Mouse (Mus musculus) left cerebral cortex, postnatal 14 days (tissue): ENCODE data around the gene Nudt16l1. TPM values are rescaled to one million over a fixed set of nuclear protein-coding genes. Genes with fewer than 3 reads are reported as not detected.

Experiments used
- DNase-seq, 2 experiments: peaks; one replicate each; pipeline ENCODE4 v3.0.0; 2021 to 2022; ENCODE audit warnings: low spot score in 2 of 2, mixed read lengths in 1 of 2
- intact Hi-C: fragments of 180-260 bp; cut with DNase I; formaldehyde crosslinking; loops from one replicate; pipeline ENCODE4 v1.15.1; 2025
- total RNA-seq, 2 experiments: library from RNA; stranded (reverse); gene quantifications; 2 replicates each; pipeline ENCODE4 v1.2.3; 2021

The Nudt16l1 gene
- total RNA-seq, 2 experiments from 2014 or later: 66.7 to 70.3 TPM

- intact Hi-C loops: no loop called here
- no peak for DNase-seq
Measured at GRCm38 (mm10) chr16:4912907-4913782, 25.4 kb upstream of the Nudt16l1 start.

DNA sequence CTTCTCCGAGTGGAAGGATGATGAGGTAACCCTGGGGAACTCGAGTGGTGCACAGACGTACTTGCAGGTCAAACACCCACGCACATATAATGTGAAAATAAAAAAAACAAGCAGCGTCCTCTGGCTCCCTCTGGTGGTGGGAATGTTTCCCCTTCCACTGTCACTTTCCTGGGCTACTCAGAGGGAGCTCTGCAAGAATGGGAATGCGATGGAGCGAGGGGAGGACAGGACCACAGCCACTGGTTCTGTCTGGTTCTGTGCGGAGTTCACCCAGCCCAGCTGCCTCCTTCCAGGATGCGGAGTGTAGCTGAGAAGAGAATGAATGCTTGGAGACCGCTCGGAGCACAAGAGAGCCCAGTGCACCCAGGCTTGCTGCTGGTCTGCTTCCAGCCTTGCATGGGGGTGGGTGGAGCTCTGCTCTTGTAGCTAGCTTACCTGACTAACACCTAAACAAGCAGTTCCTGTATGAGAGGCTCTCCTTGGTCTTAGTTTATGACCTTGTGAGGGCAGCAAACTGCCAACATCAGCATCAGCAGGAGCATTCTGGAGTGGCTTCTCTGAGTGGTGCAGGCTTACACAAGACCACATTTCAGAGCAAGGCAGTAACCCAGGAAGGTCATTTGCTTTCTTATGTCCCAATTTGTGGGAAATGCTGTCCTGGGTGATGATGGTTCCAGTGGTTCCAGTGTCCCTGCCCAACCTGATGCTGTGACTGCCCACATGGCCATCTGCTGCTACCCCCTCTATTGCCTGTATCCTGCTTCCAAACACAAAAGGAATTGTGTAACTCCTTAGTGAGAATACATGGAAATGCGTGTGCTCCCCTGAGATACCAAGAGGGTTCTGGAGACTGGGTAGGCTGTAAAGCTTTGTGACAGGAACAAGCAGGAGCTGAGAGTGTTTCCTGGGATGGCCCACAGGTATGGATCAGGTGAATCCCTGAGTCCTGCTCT is 24.5 kb upstream of the Nudt16l1 start:
- DNase-seq: peak; percentile 87 to 96
- intact Hi-C loops: no loop called here

- intact Hi-C loops: loop anchor here (5.0 kb wide), 1 partner anchor 39 kb away; no protein-coding TSS in a partner anchor
- no peak for DNase-seq
Measured at GRCm38 (mm10) chr16:4915931-4916330, 22.6 kb upstream of the Nudt16l1 start.

DNA sequence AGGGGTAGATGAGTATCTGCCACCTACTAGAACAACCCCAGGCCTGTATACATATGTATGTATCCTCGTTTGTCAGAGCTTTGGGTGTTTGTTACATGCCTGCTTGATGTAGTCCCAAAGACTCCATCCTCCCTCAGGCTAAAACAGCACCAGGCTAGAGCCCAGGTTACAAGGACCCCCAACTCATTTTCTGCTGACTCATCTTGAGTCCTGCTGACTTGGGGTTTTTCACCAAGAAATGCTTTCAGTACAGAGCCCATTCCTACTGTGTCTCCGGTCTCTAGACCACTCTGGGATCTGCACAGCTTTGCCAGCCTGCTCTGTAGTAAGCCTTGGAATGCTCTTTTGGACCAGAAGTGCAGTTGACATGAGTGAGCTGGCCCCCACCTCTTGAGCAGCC is 22.0 kb upstream of the Nudt16l1 start:
- DNase-seq: no peak
- intact Hi-C loops: loop anchor here (5.0 kb wide), 1 partner anchor 39 kb away; no protein-coding TSS in a partner anchor

DNA sequence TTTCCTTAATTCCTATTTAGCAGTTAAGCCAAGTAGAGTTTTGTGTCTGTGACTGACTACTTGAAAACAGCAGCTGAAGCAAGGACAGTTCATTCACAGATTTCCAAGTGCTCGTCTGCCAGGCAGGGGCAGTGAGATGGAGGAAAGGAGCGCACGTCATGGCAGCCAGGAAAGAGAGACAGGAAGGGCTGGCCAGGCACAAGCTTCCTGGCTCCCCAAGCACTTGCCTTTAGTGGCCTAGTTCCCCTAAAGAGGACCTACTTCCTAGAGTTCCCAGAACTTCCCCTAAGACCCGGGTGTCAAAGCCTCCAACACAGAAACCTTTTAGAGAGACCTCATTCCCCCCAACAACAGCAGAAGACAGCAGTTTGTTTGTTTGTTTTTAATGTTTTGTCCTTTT is 18.0 kb upstream of the Nudt16l1 start:
- intact Hi-C loops: no loop called here

GRCm38 (mm10) chr16:4922481-4922880 is 16.1 kb upstream of the Nudt16l1 start:
- intact Hi-C loops: no loop called here
- DNase-seq: peak in 1 of 2 experiments; percentile 46

More for the DNA sequence above, 18.0 kb upstream of the Nudt16l1 start:
- no peak for DNase-seq

- no peak for DNase-seq
- intact Hi-C loops: no loop called here
Measured at GRCm38 (mm10) chr16:4923996-4924395, 14.6 kb upstream of the Nudt16l1 start.

GRCm38 (mm10) chr16:4927967-4928366 is 10.6 kb upstream of the Nudt16l1 start:
- intact Hi-C loops: no loop called here
- no peak for DNase-seq

DNA sequence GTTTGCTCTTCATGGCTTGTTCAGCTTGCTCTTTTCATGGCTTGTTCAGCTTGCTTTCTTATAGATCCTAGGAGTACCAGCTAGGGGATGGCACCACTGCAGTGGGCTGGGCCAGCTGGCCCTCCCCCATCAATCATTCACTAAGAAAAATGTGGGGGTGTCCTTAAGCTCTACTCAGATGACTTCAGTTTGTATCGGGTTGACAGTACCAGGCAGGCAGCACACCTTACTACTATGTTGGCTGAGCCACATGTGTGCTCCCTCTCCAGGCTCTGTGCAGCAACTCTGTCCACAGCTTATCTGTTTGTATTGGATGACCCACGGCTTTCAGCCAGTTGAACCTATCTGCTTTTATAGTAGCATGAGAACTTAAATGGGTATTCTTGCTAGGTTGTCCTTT is 10.1 kb upstream of the Nudt16l1 start:
- intact Hi-C loops: no loop called here
- DNase-seq: no peak

GRCm38 (mm10) chr16:4932429-4932828 is 6.1 kb upstream of the Nudt16l1 start:
- intact Hi-C loops: no loop called here

GRCm38 (mm10) chr16:4935430-4935829 is 3.1 kb upstream of the Nudt16l1 start:
- intact Hi-C loops: no loop called here
- no peak for DNase-seq

More at GRCm38 (mm10) chr16:4932429-4932828, 6.1 kb upstream of the Nudt16l1 start:
- DNase-seq: no peak

- intact Hi-C loops: no loop called here
- DNase-seq: no peak
Measured at GRCm38 (mm10) chr16:4935931-4936703, 2.4 kb upstream of the Nudt16l1 start.

- intact Hi-C loops: no loop called here
- DNase-seq: peak in 1 of 2 experiments; percentile 39
Measured at GRCm38 (mm10) chr16:4937351-4938190, 990 bp upstream of the Nudt16l1 start.

DNA sequence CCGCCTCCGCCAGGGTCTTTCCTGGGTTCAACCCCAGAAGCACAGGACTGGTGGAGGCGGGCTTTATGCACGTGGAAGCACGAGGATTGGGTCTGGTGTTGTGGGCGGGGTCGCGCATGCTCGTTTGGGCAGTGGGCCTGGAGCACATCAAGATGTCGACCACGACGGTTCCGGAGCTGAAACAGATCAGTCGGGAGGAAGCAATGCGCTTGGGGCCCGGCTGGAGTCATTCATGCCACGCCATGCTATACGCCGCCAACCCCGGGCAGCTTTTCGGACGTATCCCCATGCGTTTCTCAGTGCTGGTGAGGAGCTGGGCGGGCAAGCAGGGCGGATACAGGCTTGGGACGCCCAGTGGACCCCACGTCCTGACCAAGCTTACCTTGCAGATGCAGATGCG is 428 bp downstream of the Nudt16l1 start:
- intact Hi-C loops: no loop called here
- peak; percentile 96 to 97 for DNase-seq

GRCm38 (mm10) chr16:4939412-4939811 is 851 bp downstream of the Nudt16l1 start:
- intact Hi-C loops: no loop called here

DNA sequence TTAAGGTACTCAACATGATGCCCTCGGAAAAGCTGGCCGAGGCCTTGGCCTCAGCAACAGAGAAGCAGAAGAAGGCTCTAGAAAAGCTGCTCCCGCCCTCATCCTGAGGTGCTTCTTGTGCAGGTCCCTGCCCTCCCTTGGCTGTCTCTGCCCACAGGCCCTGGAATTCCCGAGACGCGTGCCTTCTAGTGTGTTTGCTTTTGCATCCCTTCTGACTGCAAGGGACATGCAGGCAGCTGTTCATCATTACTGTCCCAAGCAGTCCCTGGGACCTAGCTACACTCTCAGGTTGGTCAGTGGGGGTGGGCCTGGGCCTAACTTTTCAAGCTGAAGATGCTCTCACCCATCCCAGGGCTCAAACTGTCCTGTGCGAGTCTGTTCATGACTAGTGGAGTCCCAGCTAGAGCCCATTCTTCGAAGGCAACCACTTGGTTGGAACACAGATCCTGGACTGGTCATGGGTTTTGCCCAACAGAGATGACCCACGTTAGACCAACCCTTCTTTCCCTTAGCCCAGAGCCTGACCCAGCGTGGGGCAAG is 1.8 kb downstream of the Nudt16l1 start:
- DNase-seq: no peak
- intact Hi-C loops: no loop called here

More at GRCm38 (mm10) chr16:4939412-4939811, 851 bp downstream of the Nudt16l1 start:
- peak; percentile 47 to 54 for DNase-seq

DNA sequence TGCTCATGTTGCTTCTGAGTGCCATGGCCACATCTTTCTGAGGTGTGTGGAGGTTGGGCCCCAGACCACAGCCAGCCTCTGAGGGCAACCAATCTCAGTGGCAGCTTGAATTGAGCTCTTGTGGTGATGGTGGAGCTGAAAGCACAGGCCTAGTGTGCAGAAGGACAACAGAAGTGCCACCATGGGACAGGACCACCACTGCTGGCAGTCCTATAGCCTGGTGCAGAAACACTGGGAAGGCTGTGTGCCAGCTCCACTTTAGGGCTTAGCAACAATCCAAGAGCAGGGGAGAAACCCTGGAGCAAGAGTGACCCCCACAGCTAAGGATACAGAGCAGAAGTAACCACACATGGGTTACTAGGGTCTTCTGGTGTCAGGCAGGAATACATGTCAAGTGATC is 2.5 kb downstream of the Nudt16l1 start:
- intact Hi-C loops: no loop called here
- no peak for DNase-seq

DNA sequence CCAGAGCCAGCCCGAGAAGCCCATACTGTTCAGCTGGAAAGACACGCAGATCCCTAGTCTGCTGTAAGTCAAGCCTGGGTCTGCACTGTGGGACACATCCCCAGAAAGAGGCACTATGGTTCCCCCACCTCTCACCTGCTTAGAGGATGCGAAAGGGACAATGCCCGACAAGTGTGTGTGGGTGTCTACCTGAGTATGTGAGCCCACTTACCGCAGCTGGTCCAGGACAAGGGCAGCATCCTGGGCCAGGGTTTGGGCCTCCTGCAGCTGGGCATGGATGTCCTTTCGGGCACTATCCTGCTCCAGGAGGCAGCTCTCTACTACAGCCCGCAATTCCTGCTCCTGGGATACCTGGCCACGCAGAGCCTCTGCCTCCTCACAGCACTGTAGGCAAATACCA is 4.3 kb downstream of the Nudt16l1 start:
- intact Hi-C loops: no loop called here
- no peak for DNase-seq
